Mouse (Mus musculus): ENCODE results near the gene Pnkd.

DNA sequence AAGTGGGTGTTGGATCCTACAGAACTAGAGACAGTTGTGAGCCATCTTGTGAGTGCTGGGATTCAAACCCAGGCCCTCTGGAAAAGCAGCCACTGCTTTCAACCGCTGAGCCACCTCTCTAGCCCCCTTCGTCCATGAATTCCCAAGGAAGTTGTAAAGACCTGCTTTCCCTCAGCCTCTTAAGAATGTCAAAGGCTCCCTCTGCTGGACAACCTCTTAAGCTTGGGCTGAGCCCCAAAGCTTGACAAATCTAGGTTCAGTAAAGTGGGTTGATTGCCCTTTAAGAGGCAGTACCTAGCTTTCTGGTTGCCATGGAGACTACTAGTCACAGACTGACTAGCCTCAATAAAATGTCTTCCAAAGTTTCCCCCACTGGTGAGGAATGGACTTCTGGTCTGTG lies 77.1 kb downstream of the Pnkd start, which contains the start of gene Catip:
- TF ChIP-seq CTCF (IDR thresholded peaks at IDR 0.05; ENCODE audit: control insufficient read depth, insufficient read depth, low read length) (peak; percentile 46), POLR2A (IDR thresholded peaks at IDR 0.05; ENCODE audit: borderline replicate concordance, control insufficient read depth, low read depth, low read length) (no peak)
